Mouse (Mus musculus) induced T-regulatory cell, adult 2 months (primary cell): Measurements from ENCODE around the gene Hsbp1.
"Not testable (repeated sequence)": the region's sequence is repeated elsewhere in the genome, so short reads cannot be mapped to it uniquely, and the experiment has no call there.

ENCODE experiments used
- DNase-seq: peaks from one replicate; pipeline ENCODE4 v3.0.0-alpha.2; 2012; ENCODE audit warnings: low read depth

Gene Hsbp1

GRCm38 (mm10) chr8:119344190-119344856 is at the start of gene Hsbp1:
Gene Hsbp1 (plus strand): TSS chr8:119344488.
- DNase-seq, result peak; percentile 97

- DNase-seq, result peak; percentile 5
These were observed 48.8 kb upstream of the Hsbp1 start for GRCm38 (mm10) chr8:119295477-119295876.

GRCm38 (mm10) chr8:119297752-119298151 is 46.5 kb upstream of the Hsbp1 start:
- peak; percentile 59 for DNase-seq

- DNase-seq, result no peak
These were observed 44.0 kb upstream of the Hsbp1 start for GRCm38 (mm10) chr8:119300335-119300734.

- DNase-seq, result no peak
These were observed 40.1 kb upstream of the Hsbp1 start for GRCm38 (mm10) chr8:119304196-119304595.

GRCm38 (mm10) chr8:119311412-119311811 is 32.9 kb upstream of the Hsbp1 start:
- peak; percentile 65 for DNase-seq

- DNase-seq, result no peak
These were observed 21.1 kb upstream of the Hsbp1 start for GRCm38 (mm10) chr8:119323215-119323614.

DNA sequence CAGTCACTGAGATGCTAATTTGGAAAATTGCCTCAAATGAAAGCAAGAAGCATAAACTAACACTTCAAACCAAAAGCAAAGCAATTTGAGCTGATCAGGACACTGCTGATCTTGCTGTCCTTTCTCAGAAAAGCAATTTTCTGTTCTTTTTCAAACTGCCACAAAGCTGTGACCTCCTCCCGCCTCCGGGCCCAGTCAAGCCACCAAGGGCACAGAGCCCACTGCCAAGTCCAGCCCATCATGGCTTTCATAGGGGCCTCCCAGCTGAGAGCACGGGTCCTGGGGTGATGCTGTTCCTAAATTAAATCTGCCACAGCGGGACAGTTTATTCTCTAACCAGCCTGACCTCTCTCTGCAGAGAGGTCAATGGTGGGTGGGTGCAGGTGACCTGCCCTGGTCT is 4.7 kb upstream of the Hsbp1 start:
- no peak for DNase-seq

DNA sequence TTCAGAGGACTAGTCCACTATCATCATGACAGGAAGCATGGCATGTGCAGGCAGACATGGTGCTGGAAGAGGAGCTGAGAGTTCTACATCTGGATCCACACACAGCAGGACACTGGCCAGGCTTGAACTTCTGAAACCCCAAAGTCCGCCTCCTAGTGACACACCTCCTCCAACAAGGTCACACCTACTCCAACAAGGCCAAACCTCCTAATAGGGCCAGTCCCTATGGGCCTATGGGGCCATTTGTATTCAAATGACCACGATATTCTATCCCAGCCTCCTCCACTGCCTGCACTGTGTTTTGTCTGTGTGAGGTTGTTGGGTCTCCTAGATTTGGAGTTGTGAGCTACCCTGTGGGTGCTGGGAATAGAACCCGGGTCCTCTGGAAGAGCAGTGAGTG is 682 bp upstream of the Hsbp1 start:
- peak; percentile 19 for DNase-seq

DNA sequence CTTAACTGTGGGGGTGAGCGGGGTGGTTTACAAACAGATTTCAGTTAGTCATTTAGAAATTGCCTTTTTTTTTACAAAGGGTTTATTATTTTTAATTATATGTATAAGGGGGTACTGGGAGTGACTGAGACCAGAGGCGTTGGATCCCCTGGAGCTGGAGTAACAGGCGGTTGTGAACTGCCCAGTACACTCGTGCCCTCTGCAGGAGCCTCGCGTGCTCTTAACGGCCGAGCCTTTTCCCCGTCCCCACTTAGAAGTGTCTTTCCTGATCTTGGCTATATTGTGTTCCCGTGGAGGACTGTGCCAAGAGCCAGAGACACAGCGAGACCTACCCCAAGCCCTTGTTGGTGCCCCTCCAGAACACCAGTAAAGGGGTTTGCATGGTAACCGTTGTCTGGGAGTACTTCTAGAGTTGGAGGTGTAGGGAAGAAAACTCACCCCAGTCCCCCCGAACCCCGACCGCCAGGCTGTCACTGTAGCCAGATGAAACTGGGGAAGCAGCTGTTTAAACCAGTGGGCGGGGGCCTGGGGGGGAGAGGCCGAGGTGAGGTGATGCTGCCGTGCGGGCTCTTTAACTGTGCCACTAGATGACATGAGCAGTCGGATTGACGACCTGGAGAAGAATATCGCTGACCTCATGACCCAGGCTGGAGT is 868 bp downstream of the Hsbp1 start:
- peak; percentile 51 for DNase-seq

DNA sequence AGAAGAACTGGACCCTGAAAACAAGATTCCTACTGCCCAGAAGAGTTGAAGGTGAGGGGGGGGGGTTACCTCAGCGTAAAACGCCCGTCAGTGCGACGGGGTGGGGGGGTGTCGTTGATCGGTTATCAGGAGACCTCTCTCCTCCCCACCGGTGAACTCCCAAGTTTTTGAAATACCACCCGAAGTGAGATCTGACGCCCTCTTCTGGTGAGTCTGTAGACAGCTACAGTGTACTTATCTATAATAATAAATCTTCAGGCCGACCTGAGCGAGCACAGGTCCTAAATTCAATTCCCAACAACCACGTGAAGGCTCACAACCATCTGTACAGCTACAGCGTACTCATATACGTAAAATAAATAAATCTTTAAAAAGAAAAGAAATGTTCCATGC is 1.4 kb downstream of the Hsbp1 start:
- peak; percentile 48 for DNase-seq

DNA sequence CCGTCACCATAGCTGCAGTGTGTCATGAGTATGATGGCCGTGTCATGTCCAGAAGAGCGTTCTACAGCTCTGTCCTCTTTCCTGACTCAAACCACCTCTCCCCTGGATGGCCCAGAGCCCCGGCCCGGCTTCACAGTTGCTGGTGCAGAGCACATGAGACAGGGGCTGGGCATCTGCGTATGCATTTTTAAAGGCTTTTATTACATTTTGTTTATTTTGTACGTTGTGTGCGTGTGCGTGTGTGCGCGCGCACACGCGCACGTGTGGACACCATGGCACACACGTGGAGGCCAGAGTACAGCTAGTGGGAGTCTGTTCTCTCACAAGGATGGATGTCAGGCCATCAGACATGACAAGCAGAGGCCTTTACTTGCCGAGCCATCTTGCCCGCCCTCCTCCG is 7.4 kb downstream of the Hsbp1 start:
- DNase-seq, result no peak

DNA sequence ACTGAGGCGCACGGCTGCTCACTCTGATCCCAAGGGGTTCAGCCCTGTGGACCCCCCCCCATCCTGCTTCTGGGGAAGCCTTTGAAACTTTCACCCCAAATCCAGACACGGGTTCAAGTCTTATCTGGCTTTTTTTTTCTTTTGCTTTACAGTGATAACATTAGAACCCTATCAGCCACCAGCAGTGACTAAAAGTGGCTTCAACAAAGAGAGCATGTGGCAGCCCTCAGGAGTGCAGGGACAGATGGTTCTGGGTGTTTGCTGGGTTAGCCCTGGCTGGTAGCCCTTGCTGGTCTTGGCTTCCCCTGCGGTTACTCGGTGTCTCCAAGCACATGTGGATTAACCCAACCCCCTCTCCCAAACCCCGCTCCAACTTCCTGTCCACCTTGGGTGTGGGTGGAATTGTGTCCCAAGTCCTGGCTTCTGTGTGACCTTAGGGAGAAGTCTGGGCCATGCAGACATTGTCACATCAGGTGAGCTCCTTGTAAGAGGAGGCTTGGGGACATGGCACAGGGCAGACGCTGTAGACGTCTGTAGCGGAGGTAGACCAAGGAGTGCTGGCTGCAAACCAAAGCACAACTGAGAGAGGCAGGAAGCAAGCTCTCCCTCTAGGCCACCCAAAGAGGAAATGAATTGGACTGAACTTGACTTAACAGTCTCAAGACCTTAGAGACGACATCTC is 8.8 kb downstream of the Hsbp1 start:
- DNase-seq, result peak; percentile 35

DNA sequence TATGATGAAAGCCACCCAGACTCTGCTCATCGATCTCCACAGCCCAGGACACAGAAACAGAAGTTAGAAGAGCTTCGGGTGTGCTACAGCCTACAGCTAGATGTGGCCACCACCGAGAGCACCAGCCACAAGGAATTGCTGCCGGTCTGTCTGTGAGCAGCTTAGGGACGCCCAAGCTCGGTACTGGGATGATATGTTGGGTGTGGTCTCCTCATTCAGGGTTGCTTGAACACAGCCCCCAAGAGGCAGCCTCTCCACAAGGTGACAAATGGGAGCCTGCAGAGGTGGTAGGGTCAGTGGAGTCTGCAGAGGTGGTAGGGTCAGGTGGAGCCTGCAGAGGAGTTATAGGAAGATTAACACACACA is 9.4 kb downstream of the Hsbp1 start:
- no peak for DNase-seq

GRCm38 (mm10) chr8:119356631-119357030 is 12.3 kb downstream of the Hsbp1 start:
- DNase-seq, result peak; percentile 70

DNA sequence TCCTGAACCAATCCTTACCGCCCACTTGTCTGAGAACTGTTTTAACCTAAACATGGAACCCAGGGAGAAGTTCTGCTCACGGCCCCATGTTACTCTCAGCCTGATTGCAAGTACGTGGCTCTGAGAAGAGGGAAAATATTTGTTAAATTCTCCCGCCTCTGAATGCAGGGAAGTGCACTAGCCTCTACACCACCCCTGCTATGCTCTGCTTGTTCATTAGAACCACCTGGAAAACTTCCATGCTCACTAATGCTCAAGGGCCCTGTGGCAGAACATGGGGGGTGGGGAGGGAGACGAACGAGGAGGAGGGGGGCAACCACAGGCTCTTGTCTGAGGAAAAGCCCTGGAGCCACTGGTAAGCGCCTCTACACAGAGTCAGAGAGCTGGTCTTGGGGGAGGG is 13.9 kb downstream of the Hsbp1 start:
- no peak for DNase-seq

- peak; percentile 61 for DNase-seq
These were observed 14.5 kb downstream of the Hsbp1 start for GRCm38 (mm10) chr8:119358836-119359235.

GRCm38 (mm10) chr8:119360686-119361295 is 16.5 kb downstream of the Hsbp1 start:
- no peak for DNase-seq

DNA sequence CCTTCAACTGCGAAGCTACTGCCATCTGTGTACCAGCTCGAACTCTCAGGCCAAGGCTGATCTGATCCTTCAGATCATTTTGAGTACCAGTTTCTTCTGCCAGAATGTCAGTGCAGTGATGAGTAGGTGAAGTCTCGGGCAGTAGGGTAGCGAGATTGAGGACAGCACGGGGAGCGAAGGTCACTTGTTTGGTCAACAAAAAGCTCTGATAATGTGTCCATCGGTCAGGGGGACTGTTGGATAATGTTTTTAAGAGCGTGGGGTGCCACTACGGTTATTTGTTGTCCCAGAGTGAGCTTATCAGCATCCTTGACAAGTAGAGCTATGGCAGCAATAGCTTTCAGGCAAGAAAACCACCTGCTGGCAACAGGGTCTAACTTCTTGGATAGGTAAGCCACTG is 30.4 kb downstream of the Hsbp1 start:
- DNase-seq, result not testable (repeated sequence)

GRCm38 (mm10) chr8:119378476-119378875 is 34.2 kb downstream of the Hsbp1 start:
- DNase-seq, result no peak

- peak; percentile 81 for DNase-seq
These were observed 36.3 kb downstream of the Hsbp1 start for GRCm38 (mm10) chr8:119380619-119381018.

DNA sequence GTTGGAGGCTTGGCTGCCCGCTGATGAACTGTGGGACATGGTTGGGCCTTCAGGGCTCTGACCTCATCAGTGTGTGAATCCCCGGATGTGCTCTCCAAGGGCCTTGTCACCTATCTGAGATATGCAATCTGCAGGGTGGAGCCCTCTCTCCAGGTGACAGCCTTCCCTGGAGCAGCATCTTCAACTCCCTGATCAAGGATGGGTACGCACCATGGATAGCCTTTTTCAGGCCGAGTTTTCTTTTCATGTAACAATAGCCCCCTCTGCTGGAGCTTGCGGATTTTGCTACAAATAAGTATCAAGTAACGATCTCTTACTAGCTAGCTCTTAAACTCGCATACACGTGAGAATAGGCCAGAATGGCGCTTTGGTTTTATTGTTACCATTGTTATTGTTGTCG is 40.2 kb downstream of the Hsbp1 start:
- peak; percentile 83 for DNase-seq

- no peak for DNase-seq
These were observed 41.6 kb downstream of the Hsbp1 start for GRCm38 (mm10) chr8:119385854-119386253.
